Mouse (Mus musculus): ENCODE measurements around the gene Nfe2l1.
"Not testable (repeated sequence)": the region's sequence is repeated elsewhere in the genome, so short reads cannot be mapped to it uniquely, and the experiment has no call there.

The Nfe2l1 gene

GRCm38 (mm10) chr11:96818128-96818710 is 11.5 kb downstream of the Nfe2l1 start:
- no peak for DNase-seq (ENCODE audit: low read depth)

- no peak for DNase-seq (ENCODE audit: low read depth)
These were observed 12.8 kb downstream of the Nfe2l1 start for GRCm38 (mm10) chr11:96816979-96817378.

DNA sequence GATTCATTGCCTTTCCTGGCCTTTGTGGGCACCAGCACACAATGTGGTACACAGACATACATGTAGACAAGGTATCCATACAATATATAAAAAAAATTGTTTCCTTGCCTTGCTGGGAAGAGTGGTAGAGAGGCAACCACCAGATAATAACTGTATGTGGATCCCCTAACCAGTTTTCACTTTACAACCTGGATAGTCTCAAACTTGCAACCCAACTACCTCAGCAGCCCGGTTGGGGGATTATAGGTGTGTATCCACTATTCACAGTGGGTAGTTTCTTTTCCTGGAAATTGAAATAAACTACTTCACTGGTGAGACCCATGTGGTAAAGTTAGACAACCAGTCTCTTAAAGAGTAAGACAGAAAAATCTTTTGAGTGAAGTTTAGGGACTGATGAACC is 13.3 kb downstream of the Nfe2l1 start:
- DNase-seq (ENCODE audit: low read depth): no peak

GRCm38 (mm10) chr11:96815895-96816294 is 13.9 kb downstream of the Nfe2l1 start:
- DNase-seq (ENCODE audit: low read depth): no peak

DNA sequence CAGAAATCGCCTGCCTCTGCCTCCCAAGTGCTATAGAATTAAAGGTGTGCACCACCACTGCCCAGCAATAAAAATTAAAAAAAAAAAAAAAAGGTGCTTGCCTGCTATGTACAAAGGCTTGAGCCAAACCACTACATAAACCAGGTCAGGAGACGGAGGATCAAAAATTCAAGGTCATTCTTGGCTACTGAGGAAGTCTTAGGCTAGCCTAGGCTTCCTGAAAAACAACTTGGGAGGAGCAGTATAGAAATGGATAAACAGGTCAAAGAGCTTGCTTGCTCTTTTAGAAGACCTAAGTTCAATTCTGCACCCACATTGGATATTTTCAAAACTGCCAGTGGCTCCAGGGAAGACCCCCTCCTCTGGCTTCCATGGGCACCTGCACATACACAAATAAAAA is 15.3 kb downstream of the Nfe2l1 start:
- DNase-seq (ENCODE audit: low read depth): peak; percentile 64

- no peak for DNase-seq (ENCODE audit: low read depth)
These were observed 15.8 kb downstream of the Nfe2l1 start for GRCm38 (mm10) chr11:96813920-96814319.

DNA sequence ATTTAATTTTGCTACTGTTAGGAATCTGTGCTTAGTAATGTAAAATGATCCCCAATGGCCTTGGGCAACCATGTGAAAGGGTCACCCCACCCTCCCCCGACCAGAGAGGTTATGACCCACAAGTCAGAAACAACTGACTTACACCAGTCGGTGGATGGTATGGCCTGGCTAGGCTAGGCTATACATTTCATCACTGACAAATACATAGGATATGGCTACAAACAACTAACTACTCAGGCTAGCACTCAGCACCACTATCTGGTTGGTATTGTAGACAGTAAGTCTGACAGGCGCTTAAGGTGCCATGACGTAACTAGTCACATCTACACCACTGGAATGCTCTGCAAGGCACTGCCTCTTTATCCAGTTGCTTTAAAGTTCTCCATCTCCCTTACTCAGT is 16.3 kb downstream of the Nfe2l1 start:
- DNase-seq (ENCODE audit: low read depth): no peak

DNA sequence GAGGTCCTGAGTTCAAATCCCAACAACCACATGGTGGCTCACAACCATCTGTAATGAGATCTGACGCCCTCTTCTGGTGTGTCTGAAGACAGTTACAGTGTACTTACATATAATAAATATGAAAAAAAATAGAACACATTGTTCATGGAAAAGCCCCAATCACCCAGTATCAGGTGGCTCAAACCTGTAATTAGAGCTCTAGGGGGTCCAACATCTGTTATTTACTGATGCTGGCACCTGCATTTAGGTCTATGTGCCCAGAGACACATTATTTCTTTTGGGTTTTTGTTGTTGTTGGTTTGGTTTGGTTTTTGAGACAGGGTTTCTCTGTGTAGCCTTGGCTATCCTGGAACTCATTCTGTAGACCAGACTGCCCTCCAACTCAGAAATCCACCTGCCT is 18.6 kb downstream of the Nfe2l1 start:
- DNase-seq (ENCODE audit: low read depth): not testable (repeated sequence)

GRCm38 (mm10) chr11:96809562-96810235 is 20.1 kb downstream of the Nfe2l1 start:
- no peak for DNase-seq (ENCODE audit: low read depth)

DNA sequence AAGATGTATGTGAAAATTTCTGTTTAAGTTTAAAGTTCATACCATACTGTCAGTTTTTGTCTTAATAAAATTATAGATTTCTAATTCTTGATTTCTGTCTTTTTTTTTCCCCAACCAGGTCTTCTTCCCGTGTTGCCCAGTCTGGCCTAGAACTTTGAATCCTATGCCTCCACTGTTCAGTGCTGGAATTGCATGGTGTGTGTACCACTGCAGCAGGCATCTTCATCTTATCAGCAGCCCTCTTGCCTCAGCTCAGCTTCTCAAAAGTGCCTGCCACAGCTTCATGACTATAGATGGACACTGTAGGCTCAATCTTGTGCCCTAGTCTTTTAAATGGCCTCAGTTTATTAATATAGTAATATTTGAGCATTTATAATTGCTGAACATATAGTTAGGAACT is 21.7 kb downstream of the Nfe2l1 start:
- DNase-seq (ENCODE audit: low read depth): peak; percentile 29

GRCm38 (mm10) chr11:96805606-96806005 is 24.2 kb downstream of the Nfe2l1 start:
- DNase-seq (ENCODE audit: low read depth): no peak

DNA sequence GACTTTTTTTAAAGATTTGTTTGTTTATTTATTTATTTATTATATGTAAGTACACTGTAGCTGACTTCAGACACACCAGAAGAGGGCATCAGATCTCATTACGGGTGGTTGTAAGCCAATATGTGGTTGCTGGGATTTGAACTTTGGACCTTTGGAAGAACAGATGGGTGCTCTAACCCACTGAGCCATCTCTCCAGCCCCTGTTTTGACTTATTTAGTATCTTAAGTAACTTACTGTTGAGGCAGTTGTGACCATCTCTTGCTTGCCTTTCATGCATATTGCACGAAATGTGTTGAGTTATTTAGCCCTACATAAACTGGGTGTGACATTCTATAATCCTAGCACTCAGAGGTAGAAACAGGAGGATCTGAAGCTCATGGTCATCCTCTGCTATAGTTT is 30.3 kb downstream of the Nfe2l1 start:
- DNase-seq (ENCODE audit: low read depth): no peak

- DNase-seq (ENCODE audit: low read depth): peak; percentile 78
These were observed 33.2 kb downstream of the Nfe2l1 start for GRCm38 (mm10) chr11:96796586-96796985.

DNA sequence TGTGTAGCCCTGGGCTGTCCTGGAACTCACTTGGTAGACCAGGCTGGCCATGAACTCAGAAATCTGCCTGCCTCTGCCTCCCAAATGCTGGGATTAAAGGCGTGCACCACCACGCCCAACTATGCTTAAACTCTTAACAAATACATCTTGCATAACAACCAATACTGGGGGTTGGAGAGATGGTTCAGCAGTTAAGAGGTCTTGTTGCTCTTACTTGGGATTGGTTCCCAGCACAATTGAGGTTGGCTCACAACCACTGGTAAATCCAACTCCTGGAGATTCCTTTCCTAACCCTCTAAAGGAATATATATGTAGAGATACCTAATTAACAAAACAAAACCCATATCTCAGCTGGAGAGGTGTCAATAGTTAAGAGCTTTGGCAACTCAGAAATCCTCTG is 33.7 kb downstream of the Nfe2l1 start:
- no peak for DNase-seq (ENCODE audit: low read depth)

GRCm38 (mm10) chr11:96795491-96795890 is 34.3 kb downstream of the Nfe2l1 start:
- no peak for DNase-seq (ENCODE audit: low read depth)

DNA sequence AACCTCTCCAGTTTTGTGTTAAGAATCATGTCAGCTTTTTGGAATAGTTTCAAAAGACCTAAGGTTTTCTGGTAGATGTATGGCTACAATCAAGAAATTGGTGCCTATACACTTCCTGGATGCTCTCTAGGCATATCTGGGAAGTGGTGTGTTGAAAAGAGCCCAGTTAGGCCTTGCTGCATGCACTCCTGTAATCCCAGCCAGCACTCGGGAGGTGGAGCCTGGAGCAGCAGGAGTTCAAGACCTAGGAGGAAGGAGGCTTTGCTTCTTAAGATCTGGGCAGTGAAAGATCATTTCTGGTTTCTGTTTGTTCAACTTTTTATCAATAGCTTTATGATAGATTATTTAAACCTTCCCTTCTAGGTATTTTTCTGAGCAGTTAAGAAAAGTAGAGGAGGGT is 39.1 kb downstream of the Nfe2l1 start:
- no peak for DNase-seq (ENCODE audit: low read depth)

GRCm38 (mm10) chr11:96789990-96790389 is 39.8 kb downstream of the Nfe2l1 start:
- peak; percentile 61 for DNase-seq (ENCODE audit: low read depth)

GRCm38 (mm10) chr11:96788871-96789795 is 40.6 kb downstream of the Nfe2l1 start, which contains the start of gene Cbx1:
Gene Cbx1, plus strand, starts transcription at chr11:96789127.
- DNase-seq (ENCODE audit: low read depth): peak; percentile 90

DNA sequence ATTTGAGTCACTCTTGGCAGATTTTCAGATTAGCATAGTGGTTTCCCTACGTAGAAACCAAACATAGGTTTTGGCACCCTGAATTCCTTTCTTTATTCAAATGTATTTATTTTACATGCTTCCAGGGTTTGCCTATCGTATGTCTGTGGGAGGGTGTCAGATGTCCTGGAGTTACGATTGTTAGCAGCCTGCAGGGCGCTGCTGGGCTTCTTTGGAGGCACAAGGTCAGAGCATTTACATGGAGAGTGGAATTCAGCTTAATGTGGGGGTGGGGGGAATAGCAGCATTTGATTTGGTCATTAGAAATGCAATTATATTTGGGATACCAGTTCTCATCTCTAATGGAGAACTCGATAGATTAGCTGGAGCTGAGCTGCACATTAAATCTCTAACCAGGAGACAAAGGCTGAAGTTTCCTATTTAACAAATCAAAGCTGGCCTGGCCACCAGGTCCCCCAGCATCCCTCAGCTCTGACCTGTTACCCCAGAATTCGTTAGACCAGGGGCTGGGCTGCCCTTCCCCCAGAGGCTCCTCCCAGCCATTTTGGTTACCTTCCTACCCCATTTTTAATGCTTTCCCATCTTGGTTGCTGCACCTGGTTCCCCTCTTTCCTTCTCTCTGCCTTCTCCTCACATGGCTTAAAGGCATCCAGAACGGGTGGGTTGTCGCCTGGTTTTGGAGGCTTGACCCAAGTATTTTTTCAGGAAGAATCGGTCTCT is 42.9 kb downstream of the Nfe2l1 start:
- DNase-seq (ENCODE audit: low read depth): no peak

DNA sequence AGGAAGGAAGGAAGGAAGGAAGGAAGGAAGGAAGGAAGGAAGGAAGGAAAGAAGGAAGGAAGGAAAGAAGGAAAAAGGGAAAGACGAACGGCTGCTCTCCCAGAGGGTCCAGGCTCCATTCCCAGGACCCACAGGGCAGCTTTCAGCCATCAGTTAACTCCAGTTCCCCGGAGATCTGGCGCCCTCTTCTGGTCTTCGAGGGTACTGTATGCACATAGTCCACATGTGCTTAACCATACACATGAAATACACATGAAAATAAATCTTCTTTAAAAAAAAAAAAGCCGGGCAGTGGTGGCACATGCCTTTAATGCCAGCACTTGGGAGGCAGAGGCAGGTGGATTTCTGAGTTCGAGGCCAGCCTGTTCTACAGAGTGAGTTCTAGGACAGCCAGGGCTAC is 44.9 kb downstream of the Nfe2l1 start:
- peak; percentile 81 for DNase-seq (ENCODE audit: low read depth)

- DNase-seq (ENCODE audit: low read depth): peak; percentile 64
These were observed 48.3 kb downstream of the Nfe2l1 start for GRCm38 (mm10) chr11:96781425-96781824.

GRCm38 (mm10) chr11:96780306-96780705 is 49.5 kb downstream of the Nfe2l1 start:
- no peak for DNase-seq (ENCODE audit: low read depth)

Data from 416B (cell line).